Mouse (Mus musculus): Measurements from ENCODE around the gene Limch1.

- TF ChIP-seq CTCF (IDR thresholded peaks at IDR 0.05; ENCODE audit: control insufficient read depth, insufficient read depth, insufficient replicate concordance, low read depth, low read length) (no peak), POLR2A (IDR thresholded peaks at IDR 0.05; ENCODE audit: control insufficient read depth, low read depth, low read length) (no peak)
Observed at GRCm38 (mm10) chr5:66957656-66958055, 212.0 kb downstream of the Limch1 start.
